Mouse (Mus musculus): ENCODE data around the gene Tcta.

- TF ChIP-seq CTCF (IDR thresholded peaks at IDR 0.05) (no peak), EP300 (IDR thresholded peaks at IDR 0.05) (no peak)
Observed at GRCm38 (mm10) chr9:108306571-108306980, 616 bp upstream of the Tcta start.
